In the genomic region with DNA sequence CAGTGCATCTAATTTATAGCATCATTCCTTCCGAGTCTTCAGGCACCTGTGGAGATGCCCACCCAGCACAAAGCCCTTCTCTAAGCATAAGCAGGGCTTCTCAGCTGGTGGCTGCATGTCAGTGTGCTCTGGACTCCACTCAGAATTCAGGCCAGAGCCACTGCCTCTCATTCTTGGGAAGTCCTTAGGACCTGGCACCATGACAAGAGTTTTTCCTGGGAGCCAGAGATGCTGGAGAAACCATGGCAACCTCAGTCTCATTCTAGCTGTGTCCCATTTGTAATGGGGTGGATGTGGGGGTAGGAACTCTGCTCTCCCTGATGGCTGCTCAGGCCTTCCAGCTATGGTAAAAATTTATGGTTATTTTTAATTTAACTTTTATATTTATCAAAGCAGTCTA, we compare ENCODE assay signal across 9 mouse cellular contexts.
A peak's percentile ranks its signal among the peaks of the same experiment; 100 is the strongest.
DNase-seq lines count a peak whose midpoint lies in the region; ATAC-seq and TF ChIP-seq lines count a peak whose summit lies in the region.
"Had no signal": no experiment of that assay in that cellular context is flagged by ENCODE, and none has a peak within 500 bp of the region (broad histone marks: within the 10 kb centered on the region; RNA-seq: fewer than 3 reads in every experiment).

No protein-coding gene starts in this region.

- peak; percentile 41 for DNase-seq in cerebellum, adult 11-12 months
- peak; percentile 82 to 83 for DNase-seq in cerebellum, postnatal 14 days
- peak; percentile 61 to 62 for DNase-seq in layer of hippocampus, adult 8-10 months (ENCODE audit: low spot score in 2 of 2)
- peak; percentile 94 for DNase-seq in midbrain, postnatal 0 days (ENCODE audit: low spot score)
- DNase-seq in testis, postnatal 14 days (ENCODE audit: low spot score) = no peak
- DNase-seq in thymus, adult 18-20 months = no peak
- no peak for DNase-seq in adipocyte (ENCODE audit: low spot score)

- TF ChIP-seq CTCF in midbrain, postnatal 0 days (IDR thresholded peaks at IDR 0.05) = no peak

- H3K9me3 ChIP-seq in midbrain, postnatal 0 days (ENCODE audit: low read length) = no peaks in the 10 kb centered on the region
- H3K9me3 ChIP-seq: limb, embryonic 12.5 days had no signal

- ATAC-seq in midbrain, postnatal 0 days (ENCODE audit: low FRiP score) = peak; percentile 70
- ATAC-seq: inflammation-experienced regulatory T-cells, adult 6 months had no signal

- no peaks in the 10 kb centered on the region for H3K36me3 ChIP-seq in midbrain, postnatal 0 days (ENCODE audit: insufficient read depth, low read length)
- H3K36me3 ChIP-seq: limb, embryonic 12.5 days had no signal

- no peaks in the 10 kb centered on the region for H3K27me3 ChIP-seq in midbrain, postnatal 0 days (ENCODE audit: insufficient read depth, low read length)

- 13% methylated on average over 1 of the region's 1 CpGs for WGBS in midbrain, postnatal 0 days

- H3K9ac ChIP-seq in midbrain, postnatal 0 days (replicated peaks; ENCODE audit: low read length, poor library complexity, severe bottlenecking) = no peak overlapping the region
- H3K9ac ChIP-seq: limb, embryonic 12.5 days had no signal

- H3K4me1 ChIP-seq in midbrain, postnatal 0 days (ENCODE audit: insufficient read depth, low read length) = peaks cover 7% of the 10 kb centered on the region; the same call in 1 of the 2 replicates

- H3K27ac ChIP-seq in midbrain, postnatal 0 days (ENCODE audit: low read depth, low read length) = no peak overlapping the region
- H3K27ac ChIP-seq: limb, embryonic 12.5 days had no signal

- no peak overlapping the region for H3K4me3 ChIP-seq in midbrain, postnatal 0 days (ENCODE audit: low read depth, low read length)
- H3K4me3 ChIP-seq: limb, embryonic 12.5 days had no signal

- no peak overlapping the region for H3K4me2 ChIP-seq in midbrain, postnatal 0 days (ENCODE audit: low read depth, low read length, poor library complexity, severe bottlenecking)
- H3K4me2 ChIP-seq: limb, embryonic 12.5 days had no signal

Comparison
In these comparisons a context has a peak if more than half of its experiments do, and no peak if none do; other contexts are left out.
1. DNase-seq: peak in cerebellum, adult 11-12 months (single experiment), cerebellum, postnatal 14 days (2 of 2), layer of hippocampus, adult 8-10 months (2 of 2) and midbrain, postnatal 0 days (single experiment); none in testis, postnatal 14 days (single experiment), thymus, adult 18-20 months (0 of 2) and adipocyte (single experiment).